Mouse (Mus musculus) yolk sac, embryonic 10.5 days (tissue): ENCODE data around the gene Lama4.

Experiments
- DNase-seq: peaks from one replicate; pipeline ENCODE4 v3.0.0-alpha.2; 2017; ENCODE audit warnings: low spot score

Lama4 gene

DNA sequence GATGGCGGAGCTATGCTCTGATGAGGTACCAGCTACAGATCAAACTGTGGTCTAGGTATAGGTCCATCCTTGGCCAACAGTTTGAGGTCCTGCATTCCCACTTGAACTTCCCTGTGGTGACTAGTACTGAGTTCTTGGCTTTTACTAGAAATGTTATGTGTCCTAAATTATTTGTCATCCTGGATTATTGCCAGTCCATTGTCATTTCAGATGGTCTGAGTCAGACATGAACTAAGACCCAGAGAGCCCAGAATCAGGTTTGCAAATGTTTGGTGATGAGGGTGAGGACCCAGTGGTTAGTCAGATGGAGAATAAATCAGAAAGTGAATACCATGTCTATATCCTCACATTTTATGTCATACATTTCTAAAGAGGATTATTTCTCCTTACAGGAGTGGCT, 192.0 kb downstream of the Lama4 start:
- no peak for DNase-seq

DNA sequence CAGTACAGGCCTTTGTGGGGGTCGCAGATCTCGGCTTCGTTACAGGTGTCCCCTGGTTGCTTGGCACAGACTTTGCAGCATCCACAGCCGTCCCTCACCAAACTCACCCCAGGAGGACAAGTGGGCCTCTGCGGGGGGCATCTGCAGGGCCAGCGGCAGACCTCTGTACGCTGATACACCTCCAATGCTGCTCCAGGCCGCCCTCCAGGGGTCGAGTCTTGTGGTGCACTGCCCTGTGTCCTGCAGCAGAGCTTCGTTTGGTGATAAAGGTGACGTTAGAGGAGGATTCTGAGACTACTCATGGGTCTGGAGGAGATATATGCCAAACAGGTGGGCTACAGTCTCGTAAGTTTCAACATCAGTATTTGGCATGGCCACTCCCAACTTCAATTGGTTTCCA, 193.0 kb downstream of the Lama4 start:
- DNase-seq = no peak
